Mouse (Mus musculus): ENCODE measurements at regions not wholly inside any gene's neighbourhood (a gene's known extent, or its start where the extent isn't known, plus 50 kb on each side); places are given as distances from the start of the nearest gene placed in this dataset.

DNA sequence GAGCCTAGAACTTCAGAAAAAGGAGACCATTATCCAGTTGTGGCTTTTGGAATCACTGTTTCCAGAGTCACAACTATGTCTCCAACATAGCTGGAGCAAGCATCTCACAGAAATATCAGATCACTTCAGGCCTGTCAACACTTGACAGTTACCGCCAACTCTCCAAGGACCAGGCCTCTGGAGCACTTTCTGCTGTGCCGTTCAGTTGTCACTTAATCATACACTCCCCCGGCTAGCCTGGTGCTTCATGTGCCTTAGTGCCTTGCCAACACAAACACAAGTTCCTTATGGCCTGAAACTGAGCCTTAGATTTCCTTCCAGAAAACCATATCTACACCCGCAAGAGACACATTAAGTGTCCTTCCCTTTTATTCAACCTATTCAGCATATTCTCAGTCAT is 421.8 kb downstream of the Meis1 start:
- TF ChIP-seq CTCF (IDR thresholded peaks at IDR 0.05; ENCODE audit: borderline replicate concordance, insufficient read depth, low read depth, low read length) = no peak
- TF ChIP-seq POLR2A (IDR thresholded peaks at IDR 0.05; ENCODE audit: borderline replicate concordance, insufficient read depth, low read length) = no peak

Data from cerebellum, adult 2 months (tissue).